Mouse (Mus musculus): ENCODE results near the gene Bpifa3.
"Not testable (repeated sequence)": the region's sequence is repeated elsewhere in the genome, so short reads cannot be mapped to it uniquely, and the experiment has no call there.

Bpifa3 gene

GRCm38 (mm10) chr2:154130120-154130519, at the start of gene Bpifa3:
TSS of gene Bpifa3 (plus strand) at chr2:154130336.
- DNase-seq (ENCODE audit: low spot score in 2 of 2): no peak

- no peak for DNase-seq (ENCODE audit: low spot score in 2 of 2)
Measured at GRCm38 (mm10) chr2:154097734-154098133, 32.4 kb upstream of the Bpifa3 start.

- no peak for DNase-seq (ENCODE audit: low spot score in 2 of 2)
Measured at GRCm38 (mm10) chr2:154117381-154117780, 12.8 kb upstream of the Bpifa3 start.

GRCm38 (mm10) chr2:154142580-154142979, 12.4 kb downstream of the Bpifa3 start, which contains the start of gene Bpifa1:
TSS of gene Bpifa1 (plus strand) at chr2:154142880.
- no peak for DNase-seq (ENCODE audit: low spot score in 2 of 2)

- no peak for DNase-seq (ENCODE audit: low spot score in 2 of 2)
Measured at GRCm38 (mm10) chr2:154143735-154144134, 13.6 kb downstream of the Bpifa3 start.

GRCm38 (mm10) chr2:154147496-154147895, 17.4 kb downstream of the Bpifa3 start:
- no peak for DNase-seq (ENCODE audit: low spot score in 2 of 2)

GRCm38 (mm10) chr2:154158433-154158832, 28.3 kb downstream of the Bpifa3 start:
- no peak for DNase-seq (ENCODE audit: low spot score in 2 of 2)

GRCm38 (mm10) chr2:154162307-154162706, 32.2 kb downstream of the Bpifa3 start, which contains the start of gene Bpifa5:
TSS of gene Bpifa5 (plus strand) at chr2:154162607.
- no peak for DNase-seq (ENCODE audit: low spot score in 2 of 2)

- DNase-seq (ENCODE audit: low spot score in 2 of 2): no peak
Measured at GRCm38 (mm10) chr2:154163306-154163705, 33.2 kb downstream of the Bpifa3 start.

- no peak for DNase-seq (ENCODE audit: low spot score in 2 of 2)
Measured at GRCm38 (mm10) chr2:154169172-154169571, 39.0 kb downstream of the Bpifa3 start.

- no peak for DNase-seq (ENCODE audit: low spot score in 2 of 2)
Measured at GRCm38 (mm10) chr2:154171621-154172020, 41.5 kb downstream of the Bpifa3 start.

GRCm38 (mm10) chr2:154173313-154173712, 43.2 kb downstream of the Bpifa3 start:
- peak in 1 of 2 experiments; percentile 22 for DNase-seq (ENCODE audit: low spot score in 2 of 2)

GRCm38 (mm10) chr2:154181900-154182299, 51.8 kb downstream of the Bpifa3 start:
- DNase-seq (ENCODE audit: low spot score in 2 of 2): not testable (repeated sequence)

- DNase-seq (ENCODE audit: low spot score in 2 of 2): not testable (repeated sequence)
Measured at GRCm38 (mm10) chr2:154183061-154183460, 52.9 kb downstream of the Bpifa3 start.

- no peak for DNase-seq (ENCODE audit: low spot score in 2 of 2)
Measured at GRCm38 (mm10) chr2:154185319-154185718, 55.2 kb downstream of the Bpifa3 start.

- no peak for DNase-seq (ENCODE audit: low spot score in 2 of 2)
Measured at GRCm38 (mm10) chr2:154185748-154186147, 55.6 kb downstream of the Bpifa3 start.

GRCm38 (mm10) chr2:154187468-154187867, 57.3 kb downstream of the Bpifa3 start:
- DNase-seq (ENCODE audit: low spot score in 2 of 2): no peak
